ENCODE assay signal across 13 mouse cellular contexts in the genomic region with DNA sequence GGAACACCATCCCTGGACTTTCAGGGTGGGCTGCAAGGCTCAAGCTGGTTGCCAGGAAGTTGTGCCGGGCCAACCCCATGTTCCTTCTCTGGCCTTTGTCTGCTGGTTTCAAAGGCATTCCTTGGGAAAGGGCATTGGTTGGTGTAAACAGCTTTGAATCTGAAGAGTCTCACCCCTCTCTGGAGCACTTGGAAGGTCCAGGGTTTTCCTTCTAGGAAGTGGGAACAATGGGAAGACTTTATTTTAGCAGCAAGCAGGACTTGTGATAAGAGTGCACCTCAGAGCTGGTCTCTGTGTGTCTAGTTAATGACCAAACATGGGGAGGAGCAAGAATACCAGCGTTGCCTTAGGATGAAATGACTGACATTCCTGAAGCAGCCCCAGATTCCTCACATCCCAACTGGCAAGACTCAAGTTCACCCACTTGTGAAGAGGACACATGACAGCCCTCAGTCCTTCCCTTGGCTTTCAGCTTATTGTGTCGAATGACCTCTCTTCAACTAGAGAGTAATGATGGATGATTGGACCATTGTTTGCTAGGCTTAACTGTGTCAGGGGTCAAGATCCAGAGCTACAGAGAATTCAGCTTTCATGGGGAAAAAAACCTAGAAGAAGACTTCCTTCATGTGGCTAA.
DNase-seq lines count a peak whose midpoint lies in the region; ATAC-seq and TF ChIP-seq lines count a peak whose summit lies in the region.
"Had no signal": no experiment of that assay in that cellular context is flagged by ENCODE, and none has a peak within 500 bp of the region (broad histone marks: within the 10 kb centered on the region; RNA-seq: fewer than 3 reads in every experiment).

No protein-coding gene starts in this region.

- WGBS in cerebellum, adult 2 months: 55% methylated on average over 3 of the region's 3 CpGs
- WGBS in midbrain, postnatal 0 days: 34% methylated on average over 3 of the region's 3 CpGs
- 27% methylated on average over 3 of the region's 3 CpGs for WGBS in midbrain, embryonic 13.5 days
- WGBS in lung, adult 2 months: 24% methylated on average over 3 of the region's 3 CpGs

- TF ChIP-seq POLR2A in cerebellum, adult 2 months (IDR thresholded peaks at IDR 0.05; ENCODE audit: borderline replicate concordance, insufficient read depth, low read length): no peak
- TF ChIP-seq POLR2A in lung, adult 2 months (IDR thresholded peaks at IDR 0.05; ENCODE audit: borderline replicate concordance, extremely low read depth, low read depth, low read length): no peak

- DNase-seq in cerebellum, adult 2 months: no peak
- DNase-seq in cerebellum, postnatal 10 days: no peak
- peak; percentile 18 for DNase-seq in midbrain, postnatal 0 days (ENCODE audit: low spot score)
- DNase-seq in lung, adult 2 months: peak; percentile 16
- DNase-seq in yolk sac, embryonic 10.5 days (ENCODE audit: low spot score): peak; percentile 60
- DNase-seq in left cerebral cortex, postnatal 36 days (ENCODE audit: low spot score in 2 of 2): no peak
- no peak for DNase-seq in layer of hippocampus, postnatal 25 days (ENCODE audit: extremely low spot score in 1 of 2, low spot score in 1 of 2)
- DNase-seq: cerebellum, adult 8-10 months; spleen, adult 18-20 months had no signal

- H3K4me2 ChIP-seq in midbrain, postnatal 0 days (ENCODE audit: low read depth, low read length, poor library complexity, severe bottlenecking): no peak overlapping the region
- H3K4me2 ChIP-seq in midbrain, embryonic 13.5 days (replicated peaks): no peak overlapping the region
- H3K4me2 ChIP-seq: forebrain, embryonic 15.5 days; limb, embryonic 12.5 days had no signal

- no peak for ATAC-seq in midbrain, postnatal 0 days (ENCODE audit: low FRiP score)
- no peak for ATAC-seq in midbrain, embryonic 13.5 days
- ATAC-seq: forebrain, embryonic 15.5 days; inflammation-experienced regulatory T-cells, adult 6 months had no signal

- H3K4me3 ChIP-seq in cerebellum, adult 2 months (replicated peaks; ENCODE audit: insufficient read depth, low read depth, low read length): no peak overlapping the region
- H3K4me3 ChIP-seq in midbrain, postnatal 0 days (ENCODE audit: low read depth, low read length): no peak overlapping the region
- no peak overlapping the region for H3K4me3 ChIP-seq in midbrain, embryonic 13.5 days (replicated peaks)
- no peak overlapping the region for H3K4me3 ChIP-seq in lung, adult 2 months (replicated peaks; ENCODE audit: extremely low read depth, low read depth, low read length)
- H3K4me3 ChIP-seq: forebrain, embryonic 15.5 days; limb, embryonic 12.5 days had no signal

- intact Hi-C loops in left cerebral cortex, postnatal 36 days (cut with DNase I): no loop called here

- no peaks in the 10 kb centered on the region for H3K9me3 ChIP-seq in midbrain, postnatal 0 days (ENCODE audit: low read length)
- H3K9me3 ChIP-seq in midbrain, embryonic 13.5 days: no peaks in the 10 kb centered on the region
- H3K9me3 ChIP-seq: forebrain, embryonic 15.5 days; limb, embryonic 12.5 days had no signal

- no peaks in the 10 kb centered on the region for H3K27me3 ChIP-seq in cerebellum, adult 2 months (ENCODE audit: control insufficient read depth, insufficient read depth, low read length)
- no peaks in the 10 kb centered on the region for H3K27me3 ChIP-seq in midbrain, postnatal 0 days (ENCODE audit: insufficient read depth, low read length)
- H3K27me3 ChIP-seq in midbrain, embryonic 13.5 days: 0 out of 2 replicates have a peak, but pooled peaks cover 3% of the 10 kb centered on the region
- H3K27me3 ChIP-seq: forebrain, embryonic 15.5 days; limb, embryonic 12.5 days had no signal

- peak overlapping the region; percentile 6; the same call in 1 of the 2 replicates for H3K27ac ChIP-seq in cerebellum, adult 2 months (ENCODE audit: insufficient read depth, low read length)
- H3K27ac ChIP-seq in midbrain, postnatal 0 days (ENCODE audit: low read depth, low read length): no peak overlapping the region
- no peak overlapping the region; the same call in 1 of the 2 replicates for H3K27ac ChIP-seq in midbrain, embryonic 13.5 days
- H3K27ac ChIP-seq: forebrain, embryonic 15.5 days had no signal

- H3K9ac ChIP-seq in midbrain, postnatal 0 days (replicated peaks; ENCODE audit: low read length, poor library complexity, severe bottlenecking): no peak overlapping the region
- no peak overlapping the region for H3K9ac ChIP-seq in midbrain, embryonic 13.5 days (replicated peaks)
- H3K9ac ChIP-seq: forebrain, embryonic 15.5 days; limb, embryonic 12.5 days had no signal

- H3K36me3 ChIP-seq in midbrain, postnatal 0 days (ENCODE audit: insufficient read depth, low read length): no peaks in the 10 kb centered on the region
- no peaks in the 10 kb centered on the region for H3K36me3 ChIP-seq in midbrain, embryonic 13.5 days
- H3K36me3 ChIP-seq: forebrain, embryonic 15.5 days; limb, embryonic 12.5 days had no signal

- no peak for TF ChIP-seq CTCF in cerebellum, adult 2 months (IDR thresholded peaks at IDR 0.05; ENCODE audit: borderline replicate concordance, insufficient read depth, low read depth, low read length)
- no peak for TF ChIP-seq CTCF in midbrain, postnatal 0 days (IDR thresholded peaks at IDR 0.05)
- no peak for TF ChIP-seq CTCF in lung, adult 2 months (IDR thresholded peaks at IDR 0.05; ENCODE audit: insufficient read depth, low read length)

- H3K4me1 ChIP-seq in cerebellum, adult 2 months (ENCODE audit: control insufficient read depth, insufficient read depth, low read length): no peaks in the 10 kb centered on the region
- H3K4me1 ChIP-seq in midbrain, postnatal 0 days (ENCODE audit: insufficient read depth, low read length): no peaks in the 10 kb centered on the region
- H3K4me1 ChIP-seq in midbrain, embryonic 13.5 days (replicated peaks): peaks cover 3% of the 10 kb centered on the region; the same call in 1 of the 2 replicates
- H3K4me1 ChIP-seq in lung, adult 2 months (ENCODE audit: control insufficient read depth, insufficient read depth, low read length): peaks cover 6% of the 10 kb centered on the region; the same call in 1 of the 2 replicates

Comparison
In these comparisons a context has a peak if more than half of its experiments do, and no peak if none do; other contexts are left out.
1. DNase-seq: peak in midbrain, postnatal 0 days (single experiment), lung, adult 2 months (single experiment) and yolk sac, embryonic 10.5 days (single experiment); none in cerebellum, adult 2 months (0 of 2), cerebellum, postnatal 10 days (0 of 2), left cerebral cortex, postnatal 36 days (0 of 2) and layer of hippocampus, postnatal 25 days (0 of 2).